In the genomic region with DNA sequence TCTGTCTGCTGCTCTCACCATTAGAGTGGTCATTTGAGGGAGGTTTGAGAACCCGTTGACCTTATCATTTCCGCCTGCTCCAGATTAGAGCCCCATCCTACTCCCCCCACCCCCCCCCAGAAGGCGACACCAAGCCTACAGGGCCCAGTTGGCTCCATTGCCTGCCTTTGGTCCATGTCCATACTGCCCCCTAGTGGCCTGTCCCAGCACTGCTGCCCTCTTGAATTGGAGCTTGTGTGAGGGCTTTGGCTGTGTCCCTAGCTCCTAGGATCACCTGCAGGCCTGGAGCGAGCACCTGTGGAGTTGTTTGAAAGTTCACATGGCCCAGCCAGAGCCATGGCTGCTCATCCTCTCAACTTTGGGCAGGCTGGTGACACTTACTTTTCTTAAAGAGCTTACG, we compare ENCODE assay signal across 9 mouse cellular contexts.
DNase-seq lines count a peak whose midpoint lies in the region; ATAC-seq and TF ChIP-seq lines count a peak whose summit lies in the region.
"Had no signal": no experiment of that assay in that cellular context is flagged by ENCODE, and none has a peak within 500 bp of the region (broad histone marks: within the 10 kb centered on the region; RNA-seq: fewer than 3 reads in every experiment).

No protein-coding gene starts in this region.

- 48% methylated on average over 5 of the region's 5 CpGs for WGBS in lung, embryonic 14.5 days

- H3K4me1 ChIP-seq in G1E (ENCODE audit: insufficient read depth, low read depth, low read length) = peaks cover 6% of the 10 kb centered on the region
- 0 out of 2 replicates have a peak, but pooled peaks cover 4% of the 10 kb centered on the region for H3K4me1 ChIP-seq in lung, embryonic 14.5 days (ENCODE audit: insufficient read depth)

- no peak overlapping the region for H3K27ac ChIP-seq in lung, embryonic 14.5 days (ENCODE audit: low read depth)
- H3K27ac ChIP-seq: lung, embryonic 15.5 days had no signal

- peak; percentile 88 for DNase-seq in CD4-positive, CD25-positive, alpha-beta regulatory T cell, adult 2 months (ENCODE audit: low read depth, low spot score)
- peak; percentile 32 for DNase-seq in G1E (ENCODE audit: low spot score)
- peak; percentile 55 for DNase-seq in cerebellum, adult 9-10 months
- DNase-seq in gastrocnemius, adult 8-10 months (ENCODE audit: low spot score in 2 of 2) = peak; percentile 67 to 68
- peak; percentile 86 to 94 for DNase-seq in kidney, postnatal 36 days
- peak; percentile 84 for DNase-seq in lung, embryonic 14.5 days
- DNase-seq in spleen, adult 18-20 months = peak; percentile 50 to 78

- H3K4me3 ChIP-seq in G1E (ENCODE audit: low read depth, low read length) = no peak overlapping the region
- H3K4me3 ChIP-seq in lung, embryonic 14.5 days (ENCODE audit: low read depth, low read length) = no peak overlapping the region
- H3K4me3 ChIP-seq: lung, embryonic 15.5 days had no signal

- no peak overlapping the region for H3K4me2 ChIP-seq in lung, embryonic 14.5 days
- H3K4me2 ChIP-seq: lung, embryonic 15.5 days had no signal

- no peak for ATAC-seq in CD4-positive, CD25-positive, alpha-beta regulatory T cell, adult 4 months
- no peak; the same call in 1 of the 2 replicates for ATAC-seq in G1E (ENCODE audit: extremely low read depth, insufficient number of reproducible peaks, low FRiP score, poor library complexity, severe bottlenecking)
- ATAC-seq in lung, embryonic 14.5 days (ENCODE audit: insufficient read depth) = no peak

- no peak overlapping the region for H3K9ac ChIP-seq in lung, embryonic 14.5 days
- H3K9ac ChIP-seq: lung, embryonic 15.5 days had no signal

- no peaks in the 10 kb centered on the region for H3K36me3 ChIP-seq in G1E (replicated peaks)
- H3K36me3 ChIP-seq in lung, embryonic 14.5 days (ENCODE audit: insufficient read depth) = peaks cover 11% of the 10 kb centered on the region; the same call in 1 of the 2 replicates
- H3K36me3 ChIP-seq: lung, embryonic 15.5 days had no signal

- peak; percentile 84 for TF ChIP-seq CTCF in G1E (IDR thresholded peaks at IDR 0.05; ENCODE audit: low read depth, low read length)
- peak; percentile 89 for TF ChIP-seq CTCF in lung, embryonic 14.5 days (IDR thresholded peaks at IDR 0.05; ENCODE audit: low read depth)

- H3K9me3 ChIP-seq in G1E (replicated peaks) = no peaks in the 10 kb centered on the region
- H3K9me3 ChIP-seq in lung, embryonic 14.5 days (ENCODE audit: low read depth, low read length) = no peaks in the 10 kb centered on the region
- H3K9me3 ChIP-seq: lung, embryonic 15.5 days had no signal

- peaks cover 6% of the 10 kb centered on the region; the same call in 1 of the 2 replicates for H3K27me3 ChIP-seq in G1E (ENCODE audit: insufficient read depth, low read length)
- H3K27me3 ChIP-seq in lung, embryonic 14.5 days (ENCODE audit: insufficient read depth, low read length) = no peaks in the 10 kb centered on the region
- H3K27me3 ChIP-seq: lung, embryonic 15.5 days had no signal

Comparison
In these comparisons a context has a peak if more than half of its experiments do, and no peak if none do; other contexts are left out.
1. DNase-seq: peak in every context shown above with its lines; median percentile 90 in kidney, postnatal 36 days; 88 in CD4-positive, CD25-positive, alpha-beta regulatory T cell, adult 2 months; 84 in lung, embryonic 14.5 days; 68 in gastrocnemius, adult 8-10 months; 64 in spleen, adult 18-20 months; 55 in cerebellum, adult 9-10 months; 32 in G1E.